Mouse (Mus musculus) thymus, adult 2 months (tissue): Measurements from ENCODE around the gene Ankrd44.

ENCODE experiments used
- CTCF ChIP-seq: fragments of 200-500 bp; IDR thresholded peaks from 2 replicates; pipeline ENCODE4 v1.5.1; 2012; ENCODE audit warnings: mild to moderate bottlenecking, control low read depth, low read length, moderate library complexity, borderline replicate concordance; ENCODE audit not compliant: control insufficient read depth, poor library complexity, insufficient read depth; ENCODE audit errors: extremely low read depth
- POLR2A ChIP-seq: fragments of 200-500 bp; IDR thresholded peaks from 2 replicates; pipeline ENCODE4 v1.6.1; 2012; ENCODE audit warnings: mild to moderate bottlenecking, low read length, control low read depth, moderate library complexity; ENCODE audit not compliant: control insufficient read depth, poor library complexity, insufficient read depth; ENCODE audit errors: extremely low read depth

DNA sequence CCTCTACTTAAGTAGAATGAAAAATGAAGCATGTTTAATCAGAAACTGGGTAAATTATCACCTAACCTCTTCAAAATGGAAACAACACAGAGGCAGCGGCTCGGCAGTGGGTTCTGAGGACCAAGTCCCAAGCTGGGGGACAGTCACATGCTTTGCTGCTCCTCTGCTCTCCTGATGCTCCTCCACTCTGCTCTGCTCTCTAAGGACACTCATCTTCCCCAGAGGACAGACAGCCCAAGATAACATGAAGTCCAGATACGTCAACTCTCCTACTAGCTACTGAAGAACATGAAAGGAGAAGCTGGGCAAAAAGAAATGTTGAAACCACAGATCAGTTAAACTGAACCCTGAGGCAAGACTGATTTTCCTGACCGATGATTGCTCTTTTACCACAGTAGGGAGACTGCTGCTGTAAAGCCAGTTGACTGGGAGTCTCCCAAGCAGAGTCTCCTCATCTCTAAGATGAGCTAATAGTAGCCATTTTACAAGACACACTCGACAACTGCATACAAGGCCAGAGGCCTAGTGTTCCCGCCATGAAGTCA is 90.5 kb downstream of the Ankrd44 start:
- TF ChIP-seq CTCF (no peak), POLR2A (no peak)
